Mouse (Mus musculus) kidney, postnatal 10 days (tissue): ENCODE measurements around the gene Gm6993.
A peak's percentile ranks its signal among the peaks of the same experiment; 100 is the strongest.

Experiments
- DNase-seq: peaks from one replicate; pipeline ENCODE4 v3.0.0; 2021; ENCODE audit warnings: mixed read lengths

The Gm6993 gene

DNA sequence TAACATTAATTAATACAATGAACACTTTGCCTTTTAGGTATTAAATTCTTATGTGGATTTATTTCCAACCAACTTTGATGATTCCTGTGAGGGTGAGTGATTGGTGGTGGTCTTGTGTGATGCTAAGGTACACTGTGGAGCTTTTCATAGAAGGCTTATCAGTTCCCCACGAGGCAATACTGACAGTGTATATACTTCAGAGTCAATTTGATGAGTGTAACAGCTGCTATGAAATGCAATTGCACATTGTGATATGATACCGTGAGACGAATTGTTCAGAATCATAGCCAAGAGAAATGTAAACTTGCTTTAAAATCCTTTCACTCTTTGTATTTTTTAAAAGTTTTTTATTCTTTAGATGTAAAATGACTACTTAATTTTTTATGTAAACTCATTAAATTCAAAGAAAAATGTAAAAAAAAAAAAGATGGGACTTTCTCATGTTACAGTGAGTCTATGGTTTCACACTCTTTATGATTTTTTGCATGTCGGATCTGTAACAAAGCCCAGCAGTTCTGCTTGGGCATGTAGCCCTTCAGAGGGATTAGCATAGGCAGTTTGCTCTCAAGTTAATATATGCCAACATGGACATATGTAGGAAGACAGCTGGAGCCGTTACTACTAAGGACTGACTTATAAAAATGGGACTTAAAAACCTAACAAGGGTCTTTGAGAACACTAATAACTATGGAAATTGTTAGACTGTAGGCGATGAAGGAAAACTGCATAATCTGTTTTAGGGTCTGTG is 1.2 kb downstream of the Gm6993 start:
- no peak for DNase-seq

DNA sequence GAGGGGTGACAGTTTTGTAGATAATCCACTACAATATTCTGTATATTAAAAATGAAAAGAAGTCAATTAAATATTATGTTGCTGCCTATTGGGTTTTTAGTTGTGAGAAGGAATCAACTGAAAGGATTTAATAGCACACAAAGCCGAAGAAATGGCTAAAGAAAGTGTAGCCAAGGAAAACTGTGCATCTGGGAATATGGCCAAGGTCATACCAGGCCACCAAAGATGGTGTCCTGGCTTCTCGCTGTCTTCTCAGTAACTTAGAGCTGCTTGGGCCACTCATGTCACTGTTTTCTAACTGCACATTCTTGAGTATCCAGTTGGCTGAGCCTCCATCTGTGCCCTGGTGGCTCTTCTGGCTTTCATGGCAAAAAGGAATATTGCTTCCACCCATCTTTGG is 3.4 kb downstream of the Gm6993 start:
- DNase-seq: no peak

GRCm38 (mm10) chr12:31244691-31245090 is 4.1 kb downstream of the Gm6993 start:
- no peak for DNase-seq

GRCm38 (mm10) chr12:31246153-31246552 is 5.6 kb downstream of the Gm6993 start:
- no peak for DNase-seq

GRCm38 (mm10) chr12:31246615-31247014 is 6.0 kb downstream of the Gm6993 start:
- no peak for DNase-seq

DNA sequence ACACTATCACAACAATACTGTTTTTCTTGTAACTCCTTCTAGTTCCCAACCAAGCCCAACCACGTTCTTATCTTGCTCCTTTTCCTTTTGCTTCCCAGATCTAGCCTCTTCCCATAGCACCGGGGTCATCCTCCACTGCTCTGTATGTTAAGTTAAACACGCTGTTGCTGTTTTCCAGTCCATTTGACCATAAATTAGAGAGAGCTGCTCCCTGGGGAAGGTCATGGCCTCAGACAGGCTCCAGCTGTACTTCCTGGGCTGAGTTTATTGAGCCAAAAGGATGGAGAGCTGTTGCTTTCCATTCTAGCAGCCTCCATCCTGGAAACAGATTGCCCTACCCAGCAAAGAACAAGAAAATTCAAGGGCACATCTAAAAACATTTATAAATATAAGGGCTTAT is 7.6 kb downstream of the Gm6993 start:
- DNase-seq: peak; percentile 78

GRCm38 (mm10) chr12:31248681-31249080 is 8.1 kb downstream of the Gm6993 start:
- DNase-seq: no peak

DNA sequence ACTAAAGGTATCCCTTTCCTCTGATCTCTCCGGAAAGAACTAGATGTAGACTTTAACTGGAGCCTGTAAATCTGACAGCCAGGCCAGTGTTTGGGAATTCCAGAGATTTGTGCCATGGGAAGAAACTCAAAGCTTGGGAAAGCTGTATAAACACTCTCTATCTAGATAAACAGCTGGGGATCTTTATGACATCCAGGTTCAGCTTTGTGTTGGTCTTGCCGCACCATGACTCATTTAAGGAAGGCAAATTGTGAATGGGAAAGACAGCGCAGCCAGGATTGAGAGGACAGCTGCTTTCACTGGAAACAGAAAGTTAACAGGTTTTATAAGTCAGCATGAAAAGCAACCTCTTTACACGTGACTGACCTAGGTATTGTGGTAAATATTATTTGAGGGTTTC is 11.7 kb downstream of the Gm6993 start:
- DNase-seq: no peak

DNA sequence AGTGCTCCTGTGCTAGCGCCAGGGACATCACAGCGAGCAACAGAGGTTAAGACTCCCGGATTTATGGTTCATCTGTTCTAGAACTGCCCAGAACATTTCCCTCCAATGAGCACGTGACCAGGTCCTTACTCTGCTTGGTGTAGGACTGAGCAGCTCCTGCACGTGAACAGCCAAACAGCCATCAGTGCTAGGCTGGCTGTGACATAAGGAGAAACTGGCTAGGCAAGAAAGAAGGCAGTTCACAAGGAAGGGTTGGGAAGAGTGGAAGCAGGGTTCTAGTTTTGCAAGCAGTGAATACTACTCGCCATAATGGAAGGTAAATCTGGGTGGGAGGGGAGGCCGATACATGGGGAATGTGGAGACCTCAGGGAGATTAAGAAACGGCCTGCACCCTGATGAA is 14.4 kb downstream of the Gm6993 start:
- DNase-seq: no peak

DNA sequence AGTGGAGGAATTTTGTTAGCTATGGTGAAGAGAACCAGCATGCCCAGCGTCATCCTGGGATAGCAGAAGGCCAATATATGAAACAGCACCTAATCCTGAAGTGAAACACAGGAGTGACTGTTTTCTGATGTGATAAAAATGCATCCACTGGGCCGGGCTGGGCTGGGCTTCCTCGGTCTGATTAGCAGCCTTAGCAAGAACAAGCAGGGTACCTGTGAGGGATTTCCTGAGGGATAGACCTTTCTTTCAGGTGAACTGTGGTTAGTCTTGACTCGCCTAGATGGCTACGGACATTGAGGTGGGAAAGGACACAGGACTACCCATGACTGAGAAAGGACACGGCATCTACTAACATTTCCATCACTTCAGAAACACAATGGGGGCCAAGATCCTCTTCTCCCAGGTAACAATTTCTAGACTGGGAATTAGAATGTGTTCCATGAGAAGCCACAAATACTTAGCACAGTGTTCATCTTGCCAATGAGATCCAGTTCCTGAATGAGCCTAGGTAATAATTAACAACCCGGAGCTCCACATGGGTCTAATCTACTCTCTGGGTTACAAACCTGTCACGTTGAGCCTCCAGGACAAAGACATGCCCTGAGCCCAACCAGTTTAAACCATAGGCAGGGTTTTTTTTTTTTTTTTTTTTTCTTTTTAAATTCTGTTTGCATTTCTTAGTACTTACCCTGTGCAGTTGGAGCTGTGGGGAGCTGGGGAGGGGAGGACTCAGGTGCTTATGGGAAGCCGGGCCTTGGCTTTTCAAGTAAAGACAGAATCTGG is 15.7 kb downstream of the Gm6993 start:
- DNase-seq: peak; percentile 62

GRCm38 (mm10) chr12:31261882-31262281 is 21.3 kb downstream of the Gm6993 start:
- no peak for DNase-seq

GRCm38 (mm10) chr12:31263921-31264320 is 23.4 kb downstream of the Gm6993 start:
- DNase-seq: peak; percentile 74

GRCm38 (mm10) chr12:31265005-31265721 is 24.6 kb downstream of the Gm6993 start, which contains the start of gene Lamb1:
Gene Lamb1, plus strand, starts transcription at chr12:31265234.
- peak; percentile 93 for DNase-seq

DNA sequence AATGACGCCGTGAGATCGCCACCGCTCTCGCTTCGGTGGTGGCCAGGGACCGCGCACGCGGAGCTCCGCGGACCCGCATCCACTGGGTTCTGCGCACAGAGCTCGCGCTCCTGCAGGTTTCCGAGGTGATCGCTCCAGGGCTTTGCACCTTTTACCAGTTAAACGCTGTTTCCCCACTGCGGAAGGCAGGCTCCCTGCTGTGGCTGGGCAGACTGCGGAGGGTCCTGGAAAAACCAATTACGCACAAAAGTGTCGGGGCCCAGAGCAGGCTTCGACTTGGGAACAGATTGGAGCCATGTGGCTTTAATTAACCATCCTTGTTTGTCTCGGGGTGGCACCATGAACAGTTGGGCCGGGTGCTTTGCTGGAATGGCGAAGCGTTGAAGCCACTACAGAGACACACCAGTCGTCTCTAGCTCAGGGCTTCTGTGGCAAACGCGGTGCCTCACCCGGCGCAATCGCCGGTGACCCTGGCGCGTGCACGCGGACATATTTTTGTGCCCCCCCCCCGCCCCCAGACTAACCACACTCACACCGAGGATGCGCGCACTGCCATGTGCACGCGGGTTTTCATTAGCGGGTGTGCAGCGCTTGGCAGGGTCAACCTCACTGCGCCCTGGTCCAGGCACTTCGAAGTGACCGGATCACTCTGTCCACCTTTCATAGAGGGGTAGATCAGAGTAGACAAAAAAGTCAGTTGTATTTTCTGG is 25.3 kb downstream of the Gm6993 start:
- DNase-seq: peak; percentile 55

DNA sequence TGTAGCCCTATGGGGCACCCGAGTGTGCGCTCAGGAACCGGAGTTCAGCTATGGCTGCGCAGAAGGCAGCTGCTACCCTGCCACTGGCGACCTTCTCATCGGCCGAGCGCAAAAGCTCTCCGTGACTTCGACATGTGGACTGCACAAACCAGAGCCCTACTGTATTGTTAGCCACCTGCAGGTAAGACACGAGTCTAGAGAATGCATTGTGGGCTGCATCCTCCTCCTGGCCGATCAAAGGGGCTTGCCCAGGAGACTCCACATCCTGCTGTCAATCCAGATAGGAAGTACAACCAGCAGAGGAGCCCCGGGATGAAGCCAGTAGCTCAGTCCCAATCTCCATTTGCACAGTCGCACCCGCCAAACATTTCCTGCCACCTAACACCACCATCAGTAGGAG is 26.1 kb downstream of the Gm6993 start:
- peak; percentile 50 for DNase-seq

- no peak for DNase-seq
Measured at GRCm38 (mm10) chr12:31267363-31267762, 26.8 kb downstream of the Gm6993 start.

GRCm38 (mm10) chr12:31268315-31268714 is 27.7 kb downstream of the Gm6993 start:
- DNase-seq: no peak

DNA sequence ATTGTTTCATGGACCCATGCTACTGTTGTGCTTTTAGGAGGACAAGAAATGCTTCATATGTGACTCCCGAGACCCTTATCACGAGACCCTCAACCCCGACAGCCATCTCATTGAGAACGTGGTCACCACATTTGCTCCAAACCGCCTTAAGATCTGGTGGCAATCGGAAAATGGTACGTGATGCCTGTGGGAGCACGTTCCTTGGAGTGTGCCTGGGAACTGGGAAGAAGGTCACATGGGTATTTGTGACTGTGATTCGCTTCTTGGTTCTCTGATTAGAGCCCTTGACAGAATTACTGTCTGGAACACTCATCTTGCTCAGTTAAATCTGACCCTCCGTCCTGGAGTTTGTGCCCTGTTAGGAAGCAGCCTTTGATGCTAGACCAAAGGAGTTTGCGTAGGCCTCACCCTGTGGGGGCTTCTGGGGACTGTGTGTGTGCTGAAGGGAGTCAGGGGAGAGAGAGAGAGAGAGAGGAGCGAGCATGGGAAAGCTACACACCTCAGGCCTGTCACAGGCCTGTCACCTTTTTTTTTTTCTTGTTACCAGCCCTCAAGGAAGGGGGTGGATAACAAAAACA is 28.5 kb downstream of the Gm6993 start:
- no peak for DNase-seq

GRCm38 (mm10) chr12:31270361-31270760 is 29.8 kb downstream of the Gm6993 start:
- peak; percentile 11 for DNase-seq

- no peak for DNase-seq
Measured at GRCm38 (mm10) chr12:31270776-31271175, 30.2 kb downstream of the Gm6993 start.

DNA sequence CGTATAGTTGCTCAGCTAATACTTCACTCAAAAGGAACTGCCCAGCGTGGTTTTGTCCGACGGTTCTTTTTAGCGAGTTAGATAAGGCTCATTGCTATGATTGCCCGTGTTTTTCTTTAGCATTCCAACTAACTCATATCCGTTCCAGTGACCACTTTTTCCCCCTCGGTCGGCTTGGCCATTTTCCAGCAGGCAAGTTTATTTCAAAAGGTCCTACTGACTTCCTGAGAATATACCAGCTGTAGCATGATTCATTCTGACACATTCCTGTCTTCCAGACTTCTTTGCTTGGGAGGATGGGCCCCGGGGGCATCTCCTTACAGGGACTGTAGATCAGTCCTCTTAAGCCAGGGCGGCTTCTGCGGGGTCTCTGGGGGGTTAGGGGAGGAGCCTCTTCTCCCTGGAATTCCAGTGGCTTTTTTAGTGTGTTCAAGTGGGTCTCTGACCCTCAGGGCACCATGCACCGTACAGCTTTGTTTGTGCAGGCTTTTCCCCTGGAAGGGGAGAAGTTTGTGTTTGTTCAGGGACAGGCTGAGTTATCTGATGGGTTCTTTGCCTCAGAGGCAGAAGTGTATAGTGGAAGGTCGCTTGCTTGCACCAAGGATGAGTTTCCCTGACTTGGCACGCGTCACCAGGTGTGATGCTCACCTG is 30.9 kb downstream of the Gm6993 start:
- peak; percentile 93 for DNase-seq
